Mouse (Mus musculus) CD4-positive naive resting alpha-beta T cell, adult 57 days (primary cell): ENCODE measurements around the gene Kctd11. TPM values are rescaled to one million over a fixed set of nuclear protein-coding genes. Genes with fewer than 3 reads are reported as not detected.

Experiments used
- total RNA-seq: library from RNA; stranded (reverse); gene quantifications from one replicate; pipeline ENCODE4 v1.2.4, GENCODE M21; 2023

Gene Kctd11
- total RNA-seq, result 1.7 TPM

GRCm38 (mm10) chr11:69880853-69881603 is at the start of gene Kctd11:
TSS of gene Kctd11 (minus strand) at chr11:69881406.

DNA sequence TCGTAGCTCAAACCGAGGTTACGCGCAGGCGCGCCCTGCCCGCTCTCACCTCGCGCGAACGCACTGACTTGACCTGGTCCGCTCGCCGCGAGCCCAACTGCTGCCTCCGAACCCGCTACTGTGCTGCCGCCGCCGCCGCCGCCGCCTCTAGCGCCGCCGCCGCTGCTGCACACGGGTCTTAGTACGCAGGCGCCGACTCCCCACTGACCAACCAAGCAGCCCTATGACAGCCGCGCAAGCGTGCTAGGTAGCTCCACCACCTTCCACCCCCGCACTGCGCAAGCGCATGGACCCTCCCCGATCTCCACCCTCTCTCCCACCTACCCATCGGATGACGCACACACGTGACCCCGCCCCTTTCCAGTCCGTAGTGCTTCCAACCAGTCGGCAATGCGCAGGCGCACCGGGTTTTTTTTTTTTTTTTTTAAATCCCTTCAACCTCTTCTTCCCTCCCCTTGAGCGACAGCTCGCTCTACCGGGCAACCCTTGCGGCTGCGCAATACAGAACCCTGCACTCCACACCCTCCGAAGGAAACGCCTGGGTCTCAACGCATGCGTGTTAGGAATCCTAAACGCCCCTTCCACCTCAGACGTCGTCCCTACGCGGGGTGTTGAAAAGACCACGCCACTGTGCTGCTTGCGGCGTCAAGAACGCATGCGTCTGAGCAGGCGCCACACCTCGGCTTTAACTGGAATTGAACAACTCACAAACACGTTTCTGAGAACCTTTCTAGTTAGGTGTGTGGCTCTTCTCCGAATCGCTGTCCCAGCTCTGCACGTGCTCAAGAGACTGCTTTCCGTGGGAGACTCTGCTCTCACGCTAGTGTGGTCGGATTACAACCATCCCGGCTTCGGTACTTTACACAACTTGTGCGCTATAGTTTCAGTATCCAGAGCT is 40.2 kb upstream of the Kctd11 start, which contains the start of gene Eif5a:
TSS of gene Eif5a (minus strand) at position 845 of the 898 bp plus-strand sequence.

GRCm38 (mm10) chr11:69913554-69914371 is 32.6 kb upstream of the Kctd11 start, which contains the start of gene Gps2:
TSS of gene Gps2 (plus strand) at chr11:69913888.

GRCm38 (mm10) chr11:69900471-69901405 is 19.5 kb upstream of the Kctd11 start, which contains the start of the genes 2810408A11Rik and Neurl4:
TSS of gene 2810408A11Rik (minus strand) at chr11:69900987.
TSS of gene Neurl4 (plus strand) at chr11:69901072.

DNA sequence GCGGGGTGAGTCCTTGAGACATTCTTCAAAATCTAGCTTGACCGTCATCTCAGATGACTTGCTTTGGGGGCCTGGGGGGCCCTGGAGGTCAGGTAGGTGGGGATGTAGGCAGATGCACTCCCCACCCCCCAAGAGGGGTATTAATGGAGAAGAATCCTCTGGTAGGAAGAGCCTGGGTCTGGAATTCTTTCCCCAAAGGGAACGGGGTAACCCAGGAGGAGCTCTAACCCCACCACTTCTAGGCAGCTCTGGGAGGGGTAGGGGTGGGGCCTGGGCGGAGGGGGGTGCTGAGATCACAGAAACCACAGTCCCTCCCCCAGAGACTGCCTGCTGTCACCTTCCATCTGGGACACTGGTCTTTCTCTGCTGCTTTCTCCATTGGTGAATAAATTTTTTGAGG is 14.1 kb upstream of the Kctd11 start, which contains the start of gene Acap1:
TSS of gene Acap1 (minus strand) at position 249 of the 400 bp plus-strand sequence.

GRCm38 (mm10) chr11:69877878-69878277 is 3.3 kb downstream of the Kctd11 start, which contains the start of gene Tmem95:
TSS of gene Tmem95 (minus strand) at chr11:69878018.

GRCm38 (mm10) chr11:69858113-69858998 is 22.9 kb downstream of the Kctd11 start, which contains the start of gene Tnk1:
TSS of gene Tnk1 (minus strand) at chr11:69858730.

DNA sequence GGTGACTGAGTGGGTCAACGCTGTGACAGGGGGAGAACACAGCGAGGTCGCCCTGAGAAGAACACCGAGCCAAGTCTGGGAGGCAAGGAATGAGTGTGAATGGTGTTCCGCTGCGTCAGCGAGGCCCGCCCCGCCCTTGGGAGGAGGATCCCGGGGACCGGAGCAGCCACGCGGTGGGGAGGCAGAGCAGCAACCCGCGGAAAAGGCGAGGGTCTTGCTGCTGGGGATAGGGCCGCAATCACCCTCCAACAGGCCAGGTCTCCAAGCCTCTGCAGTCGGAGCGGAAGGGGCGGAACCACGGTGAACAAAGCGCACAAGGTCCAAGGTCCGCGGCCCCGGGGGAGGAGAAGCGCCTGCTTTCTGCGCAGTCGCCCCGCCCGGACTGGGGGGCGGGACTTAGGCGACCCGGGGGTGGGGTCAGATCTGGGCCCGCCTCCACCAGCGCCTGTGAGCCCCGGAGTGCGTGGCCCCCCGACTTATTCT is 35.0 kb downstream of the Kctd11 start, which contains the start of gene Plscr3:
TSS of gene Plscr3 (plus strand) at position 179 of the 483 bp plus-strand sequence.

DNA sequence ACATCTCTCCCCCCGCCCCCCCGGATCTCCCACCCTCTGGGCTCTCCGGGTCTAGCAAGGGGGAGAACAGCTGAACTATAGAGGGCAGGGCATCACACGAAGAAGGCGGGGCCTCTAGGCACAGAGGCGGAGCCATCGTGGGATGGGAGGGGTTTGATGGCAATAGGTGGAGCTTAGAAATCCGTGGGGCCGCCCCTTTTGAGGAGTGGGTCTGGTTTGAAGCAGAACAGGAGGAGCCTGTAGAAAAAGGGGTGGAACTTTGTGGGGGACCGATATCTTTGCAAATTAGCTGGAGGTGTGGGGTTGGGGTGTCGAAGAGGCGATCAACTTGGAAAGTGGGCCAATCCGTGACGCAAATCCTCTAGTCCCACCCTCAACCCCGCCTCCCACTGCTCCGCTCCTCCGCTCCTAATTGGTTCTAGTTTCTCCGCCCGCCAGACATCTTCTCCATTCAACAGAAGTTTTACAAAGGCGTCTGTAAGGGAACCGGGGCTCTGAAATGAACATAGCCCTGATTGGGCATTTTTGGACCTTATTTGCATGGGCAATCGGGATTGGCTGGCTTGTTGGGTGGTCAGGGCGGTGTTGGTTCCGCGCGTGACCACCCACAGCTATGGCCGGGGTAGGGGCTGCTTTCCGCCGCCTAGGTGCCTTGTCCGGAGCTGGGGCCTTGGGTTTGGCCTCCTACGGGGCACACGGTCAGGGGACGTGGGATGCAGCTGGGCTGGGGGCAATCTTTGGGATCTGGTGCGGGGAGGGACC is 43.1 kb downstream of the Kctd11 start, which contains the start of gene Tmem256:
TSS of gene Tmem256 (plus strand) at position 563 of the 762 bp plus-strand sequence.

DNA sequence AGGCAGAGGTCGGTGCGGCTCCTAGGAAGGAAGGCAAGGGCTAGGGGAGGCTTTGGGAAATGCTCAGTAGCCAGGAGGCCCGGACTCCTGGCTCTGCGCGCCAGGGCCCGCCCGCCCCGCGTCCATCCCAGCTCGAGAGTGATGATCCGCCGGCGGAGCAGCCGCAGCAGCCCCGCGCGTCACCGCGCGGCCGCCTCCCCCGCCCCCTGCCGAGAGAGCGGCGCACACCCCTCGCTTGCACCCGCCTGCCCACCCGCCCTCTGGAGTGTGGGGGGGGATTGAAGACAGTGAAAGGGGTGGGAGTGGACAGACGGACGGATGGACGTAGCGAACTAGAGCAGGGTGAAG is 43.6 kb downstream of the Kctd11 start, which contains the start of gene Nlgn2:
TSS of gene Nlgn2 (minus strand) at position 181 of the 348 bp plus-strand sequence.

Other genes starting within 250 kb of the Kctd11 start
- gene Fxr2, start 248.4 kb downstream of the Kctd11 start, total RNA-seq, result 80.1 TPM
- gene Sox15, start 226.1 kb downstream of the Kctd11 start, total RNA-seq, result not detected
- gene Mpdu1, start 218.8 kb downstream of the Kctd11 start, total RNA-seq, result 85.2 TPM
- gene Cd68, start 215.3 kb downstream of the Kctd11 start, total RNA-seq, result 14.8 TPM
- 775 TPM for gene Eif4a1, start 209.0 kb downstream of the Kctd11 start, total RNA-seq
- 109 TPM for gene Senp3, start 199.3 kb downstream of the Kctd11 start, total RNA-seq
- not detected for gene Tnfsf13, start 195.6 kb downstream of the Kctd11 start, total RNA-seq
- 1.7 TPM for gene Tnfsf12, start 185.6 kb downstream of the Kctd11 start, total RNA-seq
- gene Tnfsfm13, start 185.3 kb downstream of the Kctd11 start, total RNA-seq, result not detected
- gene Polr2a, start 122.8 kb downstream of the Kctd11 start, total RNA-seq, result 176 TPM
- gene Slc35g3, start 119.4 kb downstream of the Kctd11 start, total RNA-seq, result not detected
- gene Zbtb4, start 115.5 kb downstream of the Kctd11 start, total RNA-seq, result 47.4 TPM
- gene Chrnb1, start 85.5 kb downstream of the Kctd11 start, total RNA-seq, result 3.6 TPM
- gene Fgf11, start 79.5 kb downstream of the Kctd11 start, total RNA-seq, result 0.30 TPM
- not detected for gene Tmem102, start 75.8 kb downstream of the Kctd11 start, total RNA-seq
- not detected for gene Gm39566, start 66.1 kb downstream of the Kctd11 start, total RNA-seq
- not detected for gene Spem2, start 62.9 kb downstream of the Kctd11 start, total RNA-seq
- not detected for gene Spem1, start 59.2 kb downstream of the Kctd11 start, total RNA-seq
- gene Nlgn2, start 43.6 kb downstream of the Kctd11 start, total RNA-seq, result 1.0 TPM
- 15.1 TPM for gene Tmem256, start 42.9 kb downstream of the Kctd11 start, total RNA-seq
- 12.0 TPM for gene Plscr3, start 35.0 kb downstream of the Kctd11 start, total RNA-seq
- gene Tnk1, start 22.7 kb downstream of the Kctd11 start, total RNA-seq, result not detected
- gene Tmem95, start 3.4 kb downstream of the Kctd11 start, total RNA-seq, result not detected
- gene Acap1, start 14.1 kb upstream of the Kctd11 start, total RNA-seq, result 418 TPM
- 2.6 TPM for gene 2810408A11Rik, start 19.6 kb upstream of the Kctd11 start, total RNA-seq
- gene Neurl4, start 19.7 kb upstream of the Kctd11 start, total RNA-seq, result 63.0 TPM
- gene Gps2, start 32.5 kb upstream of the Kctd11 start, total RNA-seq, result 149 TPM
- gene Eif5a, start 40.6 kb upstream of the Kctd11 start, total RNA-seq, result 316 TPM
- not detected for gene Ybx2, start 54.4 kb upstream of the Kctd11 start, total RNA-seq
- not detected for gene Slc2a4, start 66.8 kb upstream of the Kctd11 start, total RNA-seq
- not detected for gene Cldn7, start 83.4 kb upstream of the Kctd11 start, total RNA-seq
- gene Ctdnep1, start 99.8 kb upstream of the Kctd11 start, total RNA-seq, result 107 TPM
- gene Elp5, start 101.1 kb upstream of the Kctd11 start, total RNA-seq, result 43.9 TPM
- 190 TPM for gene Gabarap, start 109.7 kb upstream of the Kctd11 start, total RNA-seq
- gene Phf23, start 114.4 kb upstream of the Kctd11 start, total RNA-seq, result 72.5 TPM
- 39.2 TPM for gene Dvl2, start 119.2 kb upstream of the Kctd11 start, total RNA-seq
- 79.5 TPM for gene Acadvl, start 134.0 kb upstream of the Kctd11 start, total RNA-seq
- gene Dlg4, start 135.5 kb upstream of the Kctd11 start, total RNA-seq, result 41.1 TPM
- not detected for gene Asgr1, start 172.7 kb upstream of the Kctd11 start, total RNA-seq
- gene Asgr2, start 211.2 kb upstream of the Kctd11 start, total RNA-seq, result not detected
- not detected for gene Mgl2, start 248.9 kb upstream of the Kctd11 start, total RNA-seq